Mouse (Mus musculus) kidney, postnatal 10 days (tissue): ENCODE measurements at regions not wholly inside any gene's neighbourhood (a gene's known extent, or its start where the extent isn't known, plus 50 kb on each side); places are given as distances from the start of the nearest gene placed in this dataset.

Source experiments
- DNase-seq: peaks from one replicate; pipeline ENCODE4 v3.0.0; 2021; ENCODE audit warnings: mixed read lengths

GRCm38 (mm10) chr6:147972552-147972951, 74.5 kb upstream of the Far2 start:
- DNase-seq = no peak

- DNase-seq = no peak
Measured at GRCm38 (mm10) chr6:147973059-147973458, 74.0 kb upstream of the Far2 start.

GRCm38 (mm10) chr6:147975917-147976316, 71.1 kb upstream of the Far2 start:
- no peak for DNase-seq

GRCm38 (mm10) chr6:147989381-147989780, 57.7 kb upstream of the Far2 start:
- DNase-seq = no peak
